Mouse (Mus musculus) testis, adult 2 months (tissue): ENCODE measurements around the gene Slc11a1.

ENCODE experiments used
- CTCF ChIP-seq: fragments of 200-500 bp; IDR thresholded peaks from 2 replicates; pipeline ENCODE4 v1.5.1; 2012; ENCODE audit warnings: low read depth, mild to moderate bottlenecking, inconsistent platforms, low read length, moderate library complexity; ENCODE audit not compliant: control insufficient read depth, insufficient read depth, insufficient replicate concordance
- POLR2A ChIP-seq: fragments of 200-500 bp; IDR thresholded peaks from 2 replicates; pipeline ENCODE4 v1.6.1; 2012; ENCODE audit warnings: low read depth, mild to moderate bottlenecking, inconsistent platforms, low read length, moderate library complexity; ENCODE audit not compliant: control insufficient read depth

DNA sequence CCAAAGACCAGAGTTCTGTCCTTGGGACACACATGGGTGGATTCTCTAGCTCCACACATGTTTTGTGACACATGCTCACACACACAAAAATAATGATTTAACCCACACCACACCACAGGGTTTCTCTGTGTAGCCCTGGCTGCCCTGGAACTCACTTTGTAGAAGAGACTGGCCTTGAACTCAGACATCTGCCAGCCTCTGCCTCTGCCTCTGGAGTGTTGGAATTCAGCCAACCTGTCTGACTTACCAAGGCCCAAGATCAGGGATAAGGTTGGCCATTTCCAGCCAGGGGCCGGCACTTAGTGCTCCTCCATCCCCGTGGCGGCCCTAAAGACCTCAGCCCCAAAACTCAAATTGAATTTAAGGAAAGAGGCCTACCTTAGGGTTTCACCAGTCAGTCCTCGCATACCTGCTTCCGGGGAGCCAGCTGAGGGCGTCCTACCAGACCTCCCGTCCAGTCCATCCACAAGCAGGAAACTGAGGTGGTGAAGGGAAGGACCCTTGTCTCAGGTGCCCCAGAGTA is 13.5 kb downstream of the Slc11a1 start:
- TF ChIP-seq POLR2A: no peak
- no peak for TF ChIP-seq CTCF
